Mouse (Mus musculus): ENCODE data around the gene Kat14. TPM values are rescaled to one million over a fixed set of nuclear protein-coding genes. Genes with fewer than 3 reads are reported as not detected.
A peak's percentile ranks its signal among the peaks of the same experiment; 100 is the strongest.

The Kat14 gene
- total and polyA plus RNA-seq, 3 experiments: 25.9 to 52.9 TPM; not detected in 1

GRCm38 (mm10) chr2:144435679-144436078 lies 66.9 kb downstream of the Kat14 start:
- no peak overlapping the region for H3K9ac ChIP-seq (ENCODE audit: control insufficient read depth, low read depth, low read length, poor library complexity, severe bottlenecking)
- H3K36me3 ChIP-seq (ENCODE audit: control insufficient read depth in 1 of 2, insufficient read depth in 2 of 2, low read length in 2 of 2): no peaks in the 10 kb centered on the region
- no peaks in the 10 kb centered on the region for H3K4me1 ChIP-seq (ENCODE audit: control insufficient read depth in 1 of 2, insufficient read depth in 2 of 2, low read length in 2 of 2)
- H3K4me3 ChIP-seq (ENCODE audit: control insufficient read depth in 1 of 2, insufficient read depth in 1 of 2, low read depth in 2 of 2, low read length in 2 of 2): no peak overlapping the region
- no peak for DNase-seq (ENCODE audit: low read depth, low spot score)
- no peaks in the 10 kb centered on the region; a peak in 1 of 4 replicates for H3K27me3 ChIP-seq (ENCODE audit: control insufficient read depth in 1 of 2, insufficient read depth in 2 of 2, low read length in 2 of 2)
- no peaks in the 10 kb centered on the region for H3K9me3 ChIP-seq (replicated peaks; ENCODE audit: insufficient read depth, low read length)
- TF ChIP-seq CHD2 (IDR thresholded peaks at IDR 0.05; ENCODE audit: low read length): no peak
- TF ChIP-seq MAFK (IDR thresholded peaks at IDR 0.05; ENCODE audit: borderline replicate concordance, low read depth, low read length): no peak
- no peak for TF ChIP-seq MYC (IDR thresholded peaks at IDR 0.05; ENCODE audit: low read depth, low read length)
- no peak for TF ChIP-seq USF2 (IDR thresholded peaks at IDR 0.05; ENCODE audit: borderline replicate concordance in 1 of 2, insufficient read depth in 1 of 2, low read depth in 1 of 2, low read length in 2 of 2)
- no peak for TF ChIP-seq CHD1 (IDR thresholded peaks at IDR 0.05; ENCODE audit: low read depth, low read length)
- TF ChIP-seq RAD21 (IDR thresholded peaks at IDR 0.05; ENCODE audit: low read depth, low read length): no peak
- no peak for TF ChIP-seq TCF12 (IDR thresholded peaks at IDR 0.05; ENCODE audit: low read depth, low read length)
- TF ChIP-seq SMC3 (IDR thresholded peaks at IDR 0.05; ENCODE audit: low read depth, low read length): no peak
- TF ChIP-seq ZKSCAN1 (IDR thresholded peaks at IDR 0.05; ENCODE audit: low read depth, low read length): no peak
- TF ChIP-seq POLR2AphosphoS2 (IDR thresholded peaks at IDR 0.05; ENCODE audit: low read length): no peak
- no peak for TF ChIP-seq ETS1 (IDR thresholded peaks at IDR 0.05; ENCODE audit: low read depth, low read length)
- TF ChIP-seq GATA1 (IDR thresholded peaks at IDR 0.05; ENCODE audit: low read depth, low read length): no peak
- no peak for TF ChIP-seq NELFE (IDR thresholded peaks at IDR 0.05; ENCODE audit: low read depth, low read length)
- no peak for TF ChIP-seq GABPA (IDR thresholded peaks at IDR 0.05; ENCODE audit: low read depth, low read length)
- TF ChIP-seq ZMIZ1 (IDR thresholded peaks at IDR 0.05; ENCODE audit: low read depth, low read length): no peak
- no peak for TF ChIP-seq POLR2AphosphoS5 (IDR thresholded peaks at IDR 0.05; ENCODE audit: borderline replicate concordance, low read depth, low read length)
- TF ChIP-seq ZC3H11A (IDR thresholded peaks at IDR 0.05; ENCODE audit: low read depth, low read length): no peak
- no peak for TF ChIP-seq USF1 (IDR thresholded peaks at IDR 0.05; ENCODE audit: low read depth, low read length)
- TF ChIP-seq HCFC1 (IDR thresholded peaks at IDR 0.05; ENCODE audit: low read depth, low read length): no peak
- no peak for TF ChIP-seq MEF2A (IDR thresholded peaks at IDR 0.05; ENCODE audit: extremely low read depth, insufficient replicate concordance, low read depth, low read length, poor library complexity, severe bottlenecking)
- no peaks in the 10 kb centered on the region for H3K79me2 ChIP-seq (ENCODE audit: control insufficient read depth, insufficient read depth, low read length, poor library complexity)
- no peak overlapping the region for H3K27ac ChIP-seq (ENCODE audit: control insufficient read depth, low read depth, low read length)

GRCm38 (mm10) chr2:144438424-144438823 lies 69.6 kb downstream of the Kat14 start:
- no peak overlapping the region for H3K9ac ChIP-seq (ENCODE audit: control insufficient read depth, low read depth, low read length, poor library complexity, severe bottlenecking)
- no peaks in the 10 kb centered on the region for H3K79me2 ChIP-seq (ENCODE audit: control insufficient read depth, insufficient read depth, low read length, poor library complexity)
- TF ChIP-seq CTCF (IDR thresholded peaks at IDR 0.05 in 2 of 3, conservative IDR thresholded peaks at IDR 0.05 in 1 of 3; ENCODE audit: control insufficient read depth in 1 of 3, insufficient read depth in 1 of 3, low read depth in 2 of 3, low read length in 3 of 3, poor library complexity in 1 of 3, severe bottlenecking in 1 of 3) (peak; percentile 59 to 73 (median 62)), MAZ (IDR thresholded peaks at IDR 0.05; ENCODE audit: low read depth, low read length) (no peak), SMC3 (IDR thresholded peaks at IDR 0.05; ENCODE audit: low read depth, low read length) (peak; percentile 40; the same call in 1 of the 2 replicates), NRF1 (IDR thresholded peaks at IDR 0.05; ENCODE audit: insufficient read depth, low read depth, low read length, poor library complexity, severe bottlenecking) (no peak)
- H3K4me3 ChIP-seq (ENCODE audit: control insufficient read depth in 1 of 2, insufficient read depth in 1 of 2, low read depth in 2 of 2, low read length in 2 of 2): no peak overlapping the region
- peak; percentile 47 for DNase-seq (ENCODE audit: low read depth, low spot score)
- H3K27me3 ChIP-seq (ENCODE audit: control insufficient read depth in 1 of 2, insufficient read depth in 2 of 2, low read length in 2 of 2): peaks cover 0 to 1% of the 10 kb centered on the region in 2 experiments; a peak in 2 of 4 replicates
- H3K27ac ChIP-seq (ENCODE audit: control insufficient read depth, low read depth, low read length): no peak overlapping the region
- H3K9me3 ChIP-seq (replicated peaks; ENCODE audit: insufficient read depth, low read length): no peaks in the 10 kb centered on the region
- H3K36me3 ChIP-seq (ENCODE audit: control insufficient read depth in 1 of 2, insufficient read depth in 2 of 2, low read length in 2 of 2): no peaks in the 10 kb centered on the region
- H3K4me1 ChIP-seq (ENCODE audit: control insufficient read depth in 1 of 2, insufficient read depth in 2 of 2, low read length in 2 of 2): no peaks in the 10 kb centered on the region
